Comparison of ENCODE assay signal across 12 mouse cellular contexts in genomic region chr1:171060392-171060791, GRCm38 (mm10). TPM values are rescaled to one million over a fixed set of nuclear protein-coding genes. Genes with fewer than 3 reads are reported as not detected.
DNase-seq lines count a peak whose midpoint lies in the region; ATAC-seq and TF ChIP-seq lines count a peak whose summit lies in the region.
"Had no signal": no experiment of that assay in that cellular context is flagged by ENCODE, and none has a peak within 500 bp of the region (broad histone marks: within the 10 kb centered on the region; RNA-seq: fewer than 3 reads in every experiment).

No protein-coding gene starts in this region.

- no peaks in the 10 kb centered on the region for H3K9me3 ChIP-seq in lung, postnatal 0 days (ENCODE audit: low read length)
- H3K9me3 ChIP-seq: hindbrain, embryonic 13.5 days; neural tube, embryonic 12.5 days had no signal

- TF ChIP-seq EP300 in lung, postnatal 0 days (IDR thresholded peaks at IDR 0.05) = peak; percentile 39

- no peak overlapping the region for H3K4me3 ChIP-seq in lung, postnatal 0 days (ENCODE audit: low read depth, low read length)
- H3K4me3 ChIP-seq: hindbrain, embryonic 13.5 days; neural tube, embryonic 12.5 days had no signal

- TF ChIP-seq CTCF in lung, postnatal 0 days (IDR thresholded peaks at IDR 0.05) = no peak

- no peaks in the 10 kb centered on the region; the same call in 1 of the 2 replicates for H3K4me1 ChIP-seq in lung, postnatal 0 days (ENCODE audit: insufficient read depth, low read depth, low read length)

- H3K27ac ChIP-seq in lung, postnatal 0 days (ENCODE audit: low read length) = no peak overlapping the region
- H3K27ac ChIP-seq: hindbrain, embryonic 13.5 days; neural tube, embryonic 12.5 days had no signal

- H3K4me2 ChIP-seq in lung, postnatal 0 days (replicated peaks; ENCODE audit: low read depth, low read length) = peak overlapping the region; percentile 30; the same call in 1 of the 2 replicates
- H3K4me2 ChIP-seq: hindbrain, embryonic 13.5 days; neural tube, embryonic 12.5 days had no signal

- peak; percentile 16 for DNase-seq in embryo, embryonic 10 days (ENCODE audit: low spot score)
- no peak for DNase-seq in embryo, embryonic 9.5 days (ENCODE audit: extremely low spot score)
- DNase-seq in thymus, postnatal 14 days = peak; percentile 5
- no peak for DNase-seq in thymus, postnatal 36 days
- peak; percentile 59 for DNase-seq in lung, postnatal 0 days (ENCODE audit: low spot score)
- DNase-seq in B cell, adult 2 months = no peak
- DNase-seq in spleen, postnatal 36 days (ENCODE audit: low spot score in 2 of 2) = no peak
- no peak for DNase-seq in adrenal gland, postnatal 14 days
- DNase-seq: embryo, embryonic 11 days; right cerebral cortex, postnatal 25 days had no signal

- peak; percentile 10; the same call in 1 of the 2 replicates for ATAC-seq in lung, postnatal 0 days

- no peaks in the 10 kb centered on the region for H3K36me3 ChIP-seq in lung, postnatal 0 days (ENCODE audit: insufficient read depth, low read length)
- H3K36me3 ChIP-seq: hindbrain, embryonic 13.5 days; neural tube, embryonic 12.5 days had no signal

- no peak overlapping the region for H3K9ac ChIP-seq in lung, postnatal 0 days (replicated peaks; ENCODE audit: low read depth)
- H3K9ac ChIP-seq: hindbrain, embryonic 13.5 days; neural tube, embryonic 12.5 days had no signal

- H3K27me3 ChIP-seq in lung, postnatal 0 days (replicated peaks; ENCODE audit: insufficient read depth, low read length) = peaks cover 4% of the 10 kb centered on the region; the same call in 1 of the 2 replicates

- WGBS in lung, postnatal 0 days = 8% methylated on average over 10 of the region's 10 CpGs

RNA-seq across cellular contexts. Expression of gene Fcgr3, which starts 4.3 kb away (rescaled TPM):
- polyA plus RNA-seq in lung, postnatal 0 days (2015; fragmentation: Nextera tagmentation; extraction: Ambion mirVana) = 29.3 and 37.4 TPM in 2 replicates
- 8.1 and 10.3 TPM in 2 replicates for total RNA-seq in adrenal gland, postnatal 14 days (2021)

RNA-seq across cellular contexts. Expression of gene Fcgr4, which starts 41.7 kb away (rescaled TPM):
- 3.3 and 4.0 TPM in 2 replicates for polyA plus RNA-seq in lung, postnatal 0 days (2015; fragmentation: Nextera tagmentation; extraction: Ambion mirVana)
- total RNA-seq in adrenal gland, postnatal 14 days (2021) = 0.49 and 0.89 TPM in 2 replicates

RNA-seq across cellular contexts. Expression of gene Cfap126, which starts 53.3 kb away (rescaled TPM):
- polyA plus RNA-seq in lung, postnatal 0 days (2015; fragmentation: Nextera tagmentation; extraction: Ambion mirVana) = 32.2 and 33.2 TPM in 2 replicates
- 0.71 and 1.9 TPM in 2 replicates for total RNA-seq in adrenal gland, postnatal 14 days (2021)

Comparison
In these comparisons a context has a peak if more than half of its experiments do, and no peak if none do; other contexts are left out.
1. DNase-seq: peak in embryo, embryonic 10 days (single experiment), thymus, postnatal 14 days (single experiment) and lung, postnatal 0 days (single experiment); none in embryo, embryonic 9.5 days (single experiment), thymus, postnatal 36 days (0 of 2), B cell, adult 2 months (0 of 2), spleen, postnatal 36 days (0 of 2) and adrenal gland, postnatal 14 days (single experiment).